Mouse (Mus musculus) neural tube, embryonic 14.5 days (tissue): ENCODE measurements around the gene Pnpo. TPM values are rescaled to one million over a fixed set of nuclear protein-coding genes. Genes with fewer than 3 reads are reported as not detected.
A peak's percentile ranks its signal among the peaks of the same experiment; 100 is the strongest.

Experiments used
- ATAC-seq: fragments of 200-750 bp; cut with Nextera tagmentation; 2 replicates; pipeline ENCODE4 v1.8.0; 2017; ENCODE audit warnings: low read depth, mild to moderate bottlenecking, moderate TSS enrichment, moderate library complexity
- H3K27ac ChIP-seq: fragments of 300-500 bp; sonication (generic); 2 replicates; pipeline ENCODE4 v1.5.1; 2014; ENCODE audit warnings: low read depth, mild to moderate bottlenecking, control low read depth, low read length, moderate library complexity, mixed read lengths
- H3K27me3 ChIP-seq: fragments of 300-500 bp; sonication (generic); 2 replicates; pipeline ENCODE4 v1.6.1; 2014; ENCODE audit warnings: low read length; ENCODE audit not compliant: control insufficient read depth, insufficient read depth
- H3K36me3 ChIP-seq: fragments of 300-500 bp; sonication (generic); 2 replicates; pipeline ENCODE4 v1.6.1; 2014; ENCODE audit warnings: low read length, mixed read lengths; ENCODE audit not compliant: control insufficient read depth, insufficient read depth
- H3K4me1 ChIP-seq: fragments of 300-500 bp; sonication (generic); 2 replicates; pipeline ENCODE4 v1.6.1; 2014; ENCODE audit warnings: low read length; ENCODE audit not compliant: control insufficient read depth, insufficient read depth
- H3K4me2 ChIP-seq: fragments of 300-500 bp; sonication (generic); 2 replicates; pipeline ENCODE4 v1.6.1; 2014; ENCODE audit warnings: mild to moderate bottlenecking, low read depth, low read length, control low read depth
- H3K4me3 ChIP-seq: fragments of 300-500 bp; sonication (generic); 2 replicates; pipeline ENCODE4 v1.5.1; 2014; ENCODE audit warnings: low read depth, low read length, control low read depth, mixed read lengths
- H3K9ac ChIP-seq: fragments of 300-500 bp; sonication (generic); replicated peaks from 2 replicates; pipeline ENCODE4 v1.6.1; 2014; ENCODE audit warnings: low read depth, mild to moderate bottlenecking, control low read depth, low read length, mixed read lengths
- H3K9me3 ChIP-seq: fragments of 300-500 bp; sonication (generic); 2 replicates; pipeline ENCODE4 v1.6.1; 2016; ENCODE audit warnings: low read length; ENCODE audit not compliant: control insufficient read depth
- WGBS: fragments of 180-500 bp; shearing (Covaris S2); extraction: QIAGEN DNeasy Blood & Tissue Kit; methylation state at CpG from one replicate; pipeline ENCODE4 v1.1.7; 2014; 5-methylcytosine and 5-hydroxymethylcytosine counted together
- polyA plus RNA-seq: library from polyadenylated mRNA; unstranded; fragments of >200 nt; fragmentation: Nextera tagmentation; extraction: Ambion mirVana; gene quantifications from 2 replicates; pipeline ENCODE4 v1.2.1, GENCODE M21; 2014

Pnpo gene
- polyA plus RNA-seq, 1 experiment from 2014 or later = 23.4 TPM

DNA sequence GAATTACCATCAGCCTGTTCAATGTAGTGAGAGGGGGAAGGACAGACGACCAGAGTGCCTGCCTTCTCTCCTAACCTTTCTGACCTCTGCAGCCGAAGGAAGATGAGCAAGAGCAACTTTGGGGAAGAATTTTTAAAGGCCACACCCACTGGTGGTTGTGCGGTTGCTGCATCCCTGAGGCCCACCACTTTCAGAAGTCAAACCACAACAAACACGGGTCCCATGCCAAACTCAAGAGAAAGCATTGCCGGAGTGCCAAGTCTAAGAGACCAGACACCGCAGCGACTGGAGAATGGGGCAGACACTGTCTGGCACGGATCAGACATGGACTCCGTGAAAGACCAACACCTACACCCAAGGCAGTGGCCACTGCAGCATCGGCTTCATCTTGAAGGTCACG, 18.9 kb downstream of the Pnpo start:
- Histone ChIP-seq H3K9me3 (no peaks in the 10 kb centered on the region), H3K27me3 (no peaks in the 10 kb centered on the region), H3K36me3 (no peaks in the 10 kb centered on the region), H3K4me2 (no peak overlapping the region), H3K4me1 (no peaks in the 10 kb centered on the region), H3K4me3 (no peak overlapping the region), H3K27ac (no peak overlapping the region), H3K9ac (no peak overlapping the region)
- 85% methylated on average over 11 of the region's 11 CpGs for WGBS
- ATAC-seq = no peak

DNA sequence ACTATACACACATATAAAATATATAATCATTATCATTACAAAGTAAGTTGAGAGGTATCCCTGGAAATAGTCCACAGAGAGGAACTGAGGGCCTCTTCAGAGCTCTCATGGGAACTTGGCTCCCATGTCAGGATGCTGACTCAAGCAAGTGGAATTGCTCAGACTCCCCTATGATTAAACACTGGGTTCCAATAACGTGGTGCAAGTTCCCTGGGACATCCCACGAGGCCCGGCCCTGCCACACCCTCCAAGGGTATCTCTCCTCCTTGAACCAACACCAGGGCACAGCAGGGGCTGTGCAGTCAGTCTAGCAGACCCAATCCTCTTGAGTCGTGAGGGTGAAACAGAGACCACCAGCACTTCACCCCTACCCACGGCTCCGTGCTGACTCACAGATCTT, 24.8 kb downstream of the Pnpo start:
- no peak for ATAC-seq
- H3K4me1 ChIP-seq = peaks cover 6% of the 10 kb centered on the region; the same call in 1 of the 2 replicates
- H3K27ac ChIP-seq = no peak overlapping the region
- no peaks in the 10 kb centered on the region for H3K9me3 ChIP-seq
- H3K9ac ChIP-seq = no peak overlapping the region
- WGBS = 63% methylated on average over 6 of the region's 6 CpGs
- no peaks in the 10 kb centered on the region for H3K36me3 ChIP-seq
- no peak overlapping the region for H3K4me3 ChIP-seq
- H3K27me3 ChIP-seq = no peaks in the 10 kb centered on the region
- H3K4me2 ChIP-seq = no peak overlapping the region

DNA sequence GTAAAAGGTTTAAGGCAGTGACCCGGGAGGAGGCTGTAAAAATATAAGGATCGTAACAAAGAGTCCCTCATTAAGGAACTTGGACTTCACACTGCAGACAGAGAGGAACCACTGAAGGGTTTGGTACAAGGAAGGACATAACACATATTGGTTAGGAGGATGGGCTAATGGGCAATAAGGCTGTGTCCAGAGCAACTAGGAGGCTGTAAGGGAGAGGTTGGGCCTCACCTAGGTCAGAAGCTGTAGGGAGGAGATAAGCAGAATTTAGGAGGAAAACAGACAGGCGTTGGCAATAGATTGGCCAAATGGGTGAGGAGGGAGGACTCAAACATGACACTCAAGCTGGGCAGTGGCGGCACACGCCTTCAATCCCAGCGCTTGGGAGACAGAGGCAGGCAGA, 26.4 kb downstream of the Pnpo start:
- Histone ChIP-seq H3K9me3 (no peaks in the 10 kb centered on the region), H3K27me3 (no peaks in the 10 kb centered on the region), H3K4me3 (no peak overlapping the region), H3K36me3 (no peaks in the 10 kb centered on the region), H3K4me2 (no peak overlapping the region), H3K4me1 (peaks cover 6% of the 10 kb centered on the region; the same call in 1 of the 2 replicates), H3K27ac (no peak overlapping the region), H3K9ac (no peak overlapping the region)
- 91% methylated on average over 6 of the region's 6 CpGs for WGBS
- no peak for ATAC-seq

DNA sequence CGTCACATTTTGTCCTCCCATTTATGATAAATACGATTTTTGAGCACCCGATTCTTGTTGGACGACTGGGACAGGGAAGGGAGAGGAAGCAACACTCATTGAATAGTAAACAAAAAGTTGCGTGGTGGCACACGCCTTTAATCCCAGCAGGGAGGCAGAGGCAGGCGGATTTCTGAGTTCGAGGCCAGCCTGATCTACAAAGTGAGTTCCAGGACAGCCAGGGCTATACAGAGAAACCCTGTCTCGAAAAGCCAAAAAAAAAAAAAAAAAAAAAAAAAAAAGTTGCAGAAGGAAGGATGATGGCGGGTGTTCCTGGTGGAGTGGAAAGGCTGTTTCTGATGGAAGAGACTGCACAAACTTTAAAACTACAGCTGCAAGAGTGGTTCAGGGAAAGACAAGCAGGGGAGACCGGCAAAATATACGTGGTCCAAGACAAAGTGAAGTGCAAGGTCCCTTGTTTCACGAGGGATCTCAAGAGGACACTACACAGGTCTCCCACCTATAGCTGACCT, 26.8 kb downstream of the Pnpo start:
- H3K4me3 ChIP-seq = peak overlapping the region; percentile 16; the same call in 1 of the 2 replicates
- no peaks in the 10 kb centered on the region for H3K36me3 ChIP-seq
- peak overlapping the region; percentile 33 for H3K4me2 ChIP-seq
- no peaks in the 10 kb centered on the region for H3K9me3 ChIP-seq
- peak; percentile 5; the same call in 1 of the 2 replicates for ATAC-seq
- H3K9ac ChIP-seq = no peak overlapping the region
- no peak overlapping the region for H3K27ac ChIP-seq
- peaks cover 6% of the 10 kb centered on the region; the same call in 1 of the 2 replicates for H3K4me1 ChIP-seq
- no peaks in the 10 kb centered on the region for H3K27me3 ChIP-seq
- WGBS = 35% methylated on average over 12 of the region's 13 CpGs

DNA sequence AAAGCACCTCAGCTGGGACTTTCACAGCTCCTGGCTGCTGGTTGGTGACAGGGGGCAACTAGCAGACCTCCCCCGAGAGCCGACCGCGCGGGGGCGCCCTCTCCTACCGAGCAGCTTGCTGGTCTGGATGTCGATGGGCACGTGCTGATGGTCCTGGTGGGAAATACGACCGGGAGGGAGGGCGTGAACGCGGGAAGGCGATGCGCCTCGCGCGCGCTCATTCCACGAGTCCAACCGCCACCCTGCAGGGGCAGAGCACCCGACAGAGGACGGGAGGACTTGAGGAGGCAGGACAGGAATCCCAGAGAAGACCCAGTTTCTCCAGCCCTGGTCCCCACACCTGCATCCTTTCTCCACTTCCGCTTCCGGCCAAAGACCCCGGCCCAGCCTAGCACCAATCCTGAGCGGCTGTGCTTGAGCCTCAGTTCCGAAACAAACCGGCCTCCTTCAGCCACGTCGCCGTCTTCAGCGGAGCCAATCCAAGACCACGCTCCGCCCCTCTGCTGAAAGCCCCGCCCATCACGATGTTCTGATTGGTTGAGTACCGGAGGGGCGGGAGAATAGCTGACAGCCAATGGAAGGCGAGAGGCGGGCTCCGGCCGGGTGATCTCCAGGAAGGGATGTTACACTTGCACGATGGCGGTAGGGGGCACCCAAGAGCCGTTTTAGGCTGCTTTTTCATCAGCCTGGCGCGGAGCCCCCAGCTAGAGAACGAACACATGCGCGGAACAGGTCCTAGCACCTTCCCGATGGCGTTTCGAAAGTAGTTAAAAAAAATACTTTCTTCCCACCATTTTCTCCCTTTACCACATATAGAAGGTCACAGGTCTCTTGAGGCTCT, 27.5 kb downstream of the Pnpo start, which contains the start of gene Cdk5rap3:
Cdk5rap3 (minus strand) TSS at position 453 of the 841 bp plus-strand sequence.
- H3K9me3 ChIP-seq = no peaks in the 10 kb centered on the region
- peak within 1 kb of the TSS; percentile 81 for H3K4me2 ChIP-seq
- WGBS = under 1% methylated on average over 55 of the region's 55 CpGs
- peak within 1 kb of the TSS; percentile 36 for H3K27ac ChIP-seq
- no peaks in the 10 kb centered on the region for H3K27me3 ChIP-seq
- H3K4me3 ChIP-seq = peak within 1 kb of the TSS; percentile 52
- H3K36me3 ChIP-seq = peaks cover 3% of the 10 kb centered on the region; the same call in 1 of the 2 replicates
- ATAC-seq = peak; percentile 98
- peaks cover 6% of the 10 kb centered on the region; the same call in 1 of the 2 replicates for H3K4me1 ChIP-seq
- H3K9ac ChIP-seq = peak within 1 kb of the TSS; percentile 53

DNA sequence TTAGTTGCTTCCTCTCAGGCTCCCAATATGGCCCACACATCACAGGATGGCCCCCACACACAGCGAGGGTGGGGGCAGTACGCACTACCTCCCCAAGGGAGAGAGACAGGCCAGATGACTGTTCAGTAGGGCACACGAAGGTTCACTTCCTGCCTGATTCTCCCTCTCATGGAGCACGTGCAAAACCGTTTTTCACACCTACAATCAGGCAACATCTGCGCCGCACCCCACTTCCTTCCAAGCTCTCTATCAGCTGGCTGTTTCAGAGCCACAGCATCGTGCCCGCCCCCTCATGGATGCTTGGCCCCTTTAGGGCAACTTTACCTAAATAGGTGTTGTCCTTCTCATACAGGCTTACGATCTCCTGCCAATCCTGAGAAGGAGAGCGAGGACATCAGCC, 31.1 kb downstream of the Pnpo start:
- Histone ChIP-seq H3K9ac (no peak overlapping the region), H3K27ac (no peak overlapping the region), H3K27me3 (no peaks in the 10 kb centered on the region), H3K4me1 (peaks cover 9% of the 10 kb centered on the region; the same call in 1 of the 2 replicates), H3K4me3 (no peak overlapping the region), H3K4me2 (no peak overlapping the region), H3K9me3 (no peaks in the 10 kb centered on the region), H3K36me3 (peaks cover 7% of the 10 kb centered on the region; the same call in 1 of the 2 replicates)
- no peak for ATAC-seq
- 89% methylated on average over 11 of the region's 11 CpGs for WGBS

DNA sequence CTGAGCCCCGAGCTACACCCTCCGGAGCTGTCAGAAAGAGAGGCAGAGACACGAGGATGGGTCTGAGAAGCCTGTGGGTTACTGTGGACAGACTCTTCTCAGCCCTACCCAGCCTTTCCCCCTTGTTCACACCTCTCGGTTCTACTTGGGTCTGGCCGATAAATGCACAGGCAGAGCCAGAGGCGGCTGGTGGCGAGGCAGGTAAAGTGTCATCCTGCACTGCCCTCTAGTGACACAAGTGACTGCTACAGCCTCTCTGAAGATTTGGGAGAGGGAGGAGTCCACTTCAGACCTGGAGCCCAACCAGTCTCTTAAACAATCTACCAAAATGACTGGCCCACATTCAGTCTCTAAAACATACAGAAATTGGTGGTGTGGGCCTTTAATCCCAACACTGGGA, 33.8 kb downstream of the Pnpo start:
- Histone ChIP-seq H3K27me3 (no peaks in the 10 kb centered on the region), H3K4me1 (peaks cover 19% of the 10 kb centered on the region; the same call in 1 of the 2 replicates), H3K9ac (no peak overlapping the region), H3K9me3 (no peaks in the 10 kb centered on the region), H3K36me3 (peaks cover 7% of the 10 kb centered on the region; the same call in 1 of the 2 replicates), H3K4me2 (no peak overlapping the region), H3K4me3 (no peak overlapping the region), H3K27ac (no peak overlapping the region)
- WGBS = 27% methylated on average over 7 of the region's 7 CpGs
- peak; percentile 59; the same call in 1 of the 2 replicates for ATAC-seq

DNA sequence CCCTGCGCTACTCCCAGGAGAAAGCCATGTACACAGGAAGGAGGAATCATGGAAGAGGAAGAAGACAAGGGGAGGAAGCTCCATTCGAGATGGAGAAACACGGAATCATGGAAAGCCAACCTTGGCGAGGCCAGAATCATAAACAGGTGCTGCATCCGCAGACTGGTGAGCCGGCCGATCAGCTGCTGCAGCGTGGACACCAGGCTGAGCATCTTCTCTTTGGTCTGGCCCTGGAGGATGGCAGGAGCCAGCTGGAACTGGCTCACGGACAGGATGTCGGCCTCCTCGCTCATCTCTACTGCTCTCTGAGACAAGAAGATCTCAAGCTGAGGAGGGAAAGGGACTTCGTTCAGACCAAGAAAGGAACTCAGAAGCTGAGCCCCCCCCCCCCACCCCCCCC, 35.2 kb downstream of the Pnpo start:
- H3K9ac ChIP-seq = no peak overlapping the region
- ATAC-seq = no peak
- 90% methylated on average over 12 of the region's 12 CpGs for whole genome bisulfite sequencing
- H3K27ac ChIP-seq = no peak overlapping the region
- H3K27me3 ChIP-seq = no peaks in the 10 kb centered on the region
- peaks cover 7% of the 10 kb centered on the region; the same call in 1 of the 2 replicates for H3K36me3 ChIP-seq
- H3K9me3 ChIP-seq = no peaks in the 10 kb centered on the region
- peaks cover 19% of the 10 kb centered on the region for H3K4me1 ChIP-seq
- H3K4me2 ChIP-seq = no peak overlapping the region
- H3K4me3 ChIP-seq = no peak overlapping the region
